8 mouse cellular contexts compared by ENCODE assay signal in the genomic region with DNA sequence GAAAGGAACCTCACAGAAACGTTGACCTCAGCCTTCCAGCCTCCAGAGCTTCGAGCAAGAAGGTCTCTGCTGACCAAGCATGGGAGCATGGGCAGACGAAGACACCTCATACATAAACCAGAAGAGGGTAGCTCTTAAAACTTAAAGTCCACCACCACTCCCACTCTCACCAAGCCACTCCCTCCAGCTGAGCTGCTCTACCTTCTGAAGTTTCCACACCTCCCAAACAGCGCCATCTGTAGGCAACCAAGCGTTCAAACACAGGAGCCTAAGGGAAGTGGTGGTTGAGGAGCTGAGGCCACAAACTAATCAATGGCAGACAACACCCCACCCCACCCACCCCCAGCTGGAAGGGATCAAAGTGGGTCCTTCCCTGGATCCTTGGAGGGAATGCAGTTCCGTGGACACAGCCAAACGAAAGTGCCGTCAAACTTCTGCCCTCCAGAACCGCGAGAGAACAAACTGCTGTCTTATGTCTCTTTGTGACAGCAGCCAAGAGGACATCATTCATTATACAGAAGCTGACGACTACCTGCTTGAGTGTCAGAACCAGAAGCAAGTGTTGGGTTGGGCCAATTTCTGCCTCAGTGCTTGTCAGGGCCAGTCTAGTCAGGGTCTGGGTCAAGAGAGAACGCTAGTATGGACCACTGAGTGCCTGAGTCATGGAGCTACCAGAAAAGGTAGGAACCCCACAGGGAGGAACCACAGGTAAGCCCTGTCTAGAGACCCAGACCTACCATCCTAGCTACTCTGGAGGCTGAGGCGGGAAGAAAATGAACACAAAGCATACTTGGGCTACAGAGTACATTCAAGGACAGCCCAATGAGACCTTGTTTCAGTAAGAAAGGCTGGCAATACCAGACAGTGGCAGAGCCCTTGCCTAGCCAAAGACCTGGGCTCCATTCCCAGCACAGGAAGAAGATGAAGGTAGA. TPM values are rescaled to one million over a fixed set of nuclear protein-coding genes. Genes with fewer than 3 reads are reported as not detected.
DNase-seq lines count a peak whose midpoint lies in the region; ATAC-seq lines count a peak whose summit lies in the region.

No protein-coding gene starts in this region.

- whole genome bisulfite sequencing in kidney, embryonic 14.5 days = 68% methylated on average over 13 of the region's 13 CpGs
- WGBS in embryonic facial prominence, embryonic 12.5 days = 74% methylated on average over 13 of the region's 13 CpGs
- WGBS in limb, embryonic 11.5 days = 71% methylated on average over 13 of the region's 13 CpGs

- ATAC-seq in kidney, embryonic 14.5 days (ENCODE audit: low FRiP score, low TSS enrichment) = peak; percentile 29; the same call in 1 of the 2 replicates
- no peak for ATAC-seq in embryonic facial prominence, embryonic 12.5 days (ENCODE audit: insufficient number of reproducible peaks, insufficient read depth, low FRiP score, low TSS enrichment)
- no peak for ATAC-seq in limb, embryonic 11.5 days (ENCODE audit: insufficient number of reproducible peaks, low FRiP score, low TSS enrichment, low read depth)

- H3K27ac ChIP-seq in kidney, embryonic 14.5 days (ENCODE audit: low read depth, low read length) = peak overlapping the region; percentile 84
- peak overlapping the region; percentile 80 for H3K27ac ChIP-seq in embryonic facial prominence, embryonic 12.5 days
- H3K27ac ChIP-seq in limb, embryonic 11.5 days (replicated peaks; ENCODE audit: low read depth, low read length) = peak overlapping the region; percentile 54; the same call in 1 of the 2 replicates

- no peak overlapping the region for H3K4me3 ChIP-seq in kidney, embryonic 14.5 days (ENCODE audit: low read length)
- no peak overlapping the region for H3K4me3 ChIP-seq in embryonic facial prominence, embryonic 12.5 days
- no peak overlapping the region for H3K4me3 ChIP-seq in limb, embryonic 11.5 days (ENCODE audit: low read depth, low read length)

- no peak overlapping the region for H3K9ac ChIP-seq in kidney, embryonic 14.5 days (ENCODE audit: low read depth, low read length)
- H3K9ac ChIP-seq in embryonic facial prominence, embryonic 12.5 days = no peak overlapping the region
- no peak overlapping the region for H3K9ac ChIP-seq in limb, embryonic 11.5 days (ENCODE audit: low read length)

- H3K27me3 ChIP-seq in kidney, embryonic 14.5 days (ENCODE audit: control insufficient read depth, insufficient read depth, low read length) = no peaks in the 10 kb centered on the region
- H3K27me3 ChIP-seq in embryonic facial prominence, embryonic 12.5 days = no peaks in the 10 kb centered on the region
- no peaks in the 10 kb centered on the region for H3K27me3 ChIP-seq in limb, embryonic 11.5 days (ENCODE audit: control insufficient read depth, insufficient read depth, low read length)

- no peak for DNase-seq in kidney, adult 11 months
- DNase-seq in NIH3T3 (ENCODE audit: low read depth) = peak; percentile 48
- peak; percentile 33 for DNase-seq in limb, embryonic 11.5 days (ENCODE audit: low spot score)
- DNase-seq in retina, embryonic 14.5 days (ENCODE audit: low spot score) = peak; percentile 38
- DNase-seq in right cerebral cortex, postnatal 25 days = no peak
- no peak for DNase-seq in urinary bladder, postnatal 25 days (ENCODE audit: low spot score)

- H3K4me2 ChIP-seq in kidney, embryonic 14.5 days (replicated peaks; ENCODE audit: low read depth, low read length) = no peak overlapping the region
- no peak overlapping the region for H3K4me2 ChIP-seq in embryonic facial prominence, embryonic 12.5 days (replicated peaks)
- no peak overlapping the region for H3K4me2 ChIP-seq in limb, embryonic 11.5 days (ENCODE audit: low read depth, severe bottlenecking)

- H3K36me3 ChIP-seq in kidney, embryonic 14.5 days (ENCODE audit: control insufficient read depth, insufficient read depth, low read length) = no peaks in the 10 kb centered on the region
- H3K36me3 ChIP-seq in embryonic facial prominence, embryonic 12.5 days = no peaks in the 10 kb centered on the region
- no peaks in the 10 kb centered on the region for H3K36me3 ChIP-seq in limb, embryonic 11.5 days (ENCODE audit: control insufficient read depth, insufficient read depth, low read length)

- H3K9me3 ChIP-seq in kidney, embryonic 14.5 days (ENCODE audit: control insufficient read depth, low read length) = no peaks in the 10 kb centered on the region
- H3K9me3 ChIP-seq in embryonic facial prominence, embryonic 12.5 days = no peaks in the 10 kb centered on the region
- H3K9me3 ChIP-seq in limb, embryonic 11.5 days (ENCODE audit: control insufficient read depth, low read length) = no peaks in the 10 kb centered on the region

- H3K4me1 ChIP-seq in kidney, embryonic 14.5 days (ENCODE audit: control insufficient read depth, insufficient read depth, low read length) = peaks cover 11% of the 10 kb centered on the region; the same call in 1 of the 2 replicates
- peaks cover 28% of the 10 kb centered on the region for H3K4me1 ChIP-seq in embryonic facial prominence, embryonic 12.5 days
- peaks cover 5% of the 10 kb centered on the region; the same call in 1 of the 2 replicates for H3K4me1 ChIP-seq in limb, embryonic 11.5 days (ENCODE audit: control insufficient read depth, insufficient read depth, low read length)

RNA-seq across cellular contexts. Expression of a gene that starts 59.8 kb away (rescaled TPM):
- polyA plus RNA-seq in kidney, embryonic 14.5 days (2014; fragmentation: Nextera tagmentation; extraction: Ambion mirVana) = 262 and 292 TPM in 2 replicates
- 191 and 200 TPM in 2 replicates for polyA plus RNA-seq in embryonic facial prominence, embryonic 12.5 days (2016; fragmentation: Nextera tagmentation; extraction: Ambion mirVana)
- polyA plus RNA-seq in limb, embryonic 11.5 days (2014; fragmentation: Nextera tagmentation; extraction: Ambion mirVana) = 258 and 284 TPM in 2 replicates

Comparison
In these comparisons a context has a peak if more than half of its experiments do, and no peak if none do; other contexts are left out.
1. DNase-seq: peak in NIH3T3 (single experiment), limb, embryonic 11.5 days (single experiment) and retina, embryonic 14.5 days (single experiment); none in kidney, adult 11 months (single experiment), right cerebral cortex, postnatal 25 days (single experiment) and urinary bladder, postnatal 25 days (single experiment).
2. Peak in every context shown above with its lines, with median percentiles within 50 percentile points of each other: H3K27ac ChIP-seq.